Mouse (Mus musculus): Measurements from ENCODE around the gene Rsg1.

The Rsg1 gene

DNA sequence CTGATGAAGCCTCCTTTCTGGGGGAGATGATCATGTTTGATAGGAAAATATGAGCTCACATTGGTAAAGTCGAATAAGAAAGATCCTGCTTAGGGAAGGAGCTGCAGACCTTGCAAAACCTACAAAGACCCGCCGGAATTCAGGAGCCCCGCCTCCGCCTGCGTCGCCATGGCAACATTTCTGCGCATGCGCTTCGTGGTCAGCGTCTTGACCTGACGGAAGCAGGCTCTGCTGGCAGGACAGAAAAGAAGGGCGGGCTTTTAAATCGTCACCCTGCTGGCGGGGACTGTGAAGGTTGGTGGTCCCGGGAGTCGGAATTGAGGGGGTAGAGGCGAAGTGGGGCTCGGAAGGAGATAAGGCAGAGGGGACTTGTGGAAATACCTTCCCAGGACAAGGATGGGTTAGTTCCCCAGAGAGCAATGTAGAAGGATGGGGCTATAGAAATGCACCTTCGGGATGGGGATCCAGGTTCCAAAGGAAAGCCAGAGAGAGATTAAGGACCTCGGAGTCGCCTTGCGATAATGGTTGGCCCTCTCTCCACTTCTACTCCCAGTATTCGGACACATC, at the start of gene Rsg1:
Rsg1 (plus strand) TSS at position 187 of the 567 bp plus-strand sequence.
- DNase-seq, result peak; percentile 95

DNA sequence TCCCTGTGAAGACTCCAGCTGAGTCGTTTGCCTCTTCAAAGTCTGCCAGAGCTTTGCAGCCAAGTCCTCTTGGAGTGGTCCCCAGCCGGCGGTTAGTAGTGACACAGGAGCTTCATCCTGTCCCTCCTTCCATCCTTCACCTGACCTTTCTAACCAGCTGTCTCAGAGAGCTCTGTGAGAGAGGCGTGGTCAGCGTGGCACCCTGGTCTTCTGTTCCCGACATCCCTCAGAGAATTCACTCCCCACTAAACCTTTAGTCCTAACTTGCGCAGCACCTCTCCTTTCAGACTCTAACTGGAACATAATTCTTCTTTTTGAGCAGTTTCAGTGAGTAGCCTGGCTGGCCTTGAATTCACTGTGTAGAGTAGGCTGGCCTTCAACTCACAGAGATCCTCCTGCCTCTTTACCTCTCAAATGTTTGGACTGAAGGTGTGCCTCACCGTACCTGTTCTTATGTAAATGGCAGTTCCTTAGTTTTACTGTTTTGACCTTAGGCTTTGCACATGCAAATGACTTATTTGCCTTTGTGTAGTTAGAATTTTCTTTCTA, 47.9 kb upstream of the Rsg1 start:
- no peak for DNase-seq

DNA sequence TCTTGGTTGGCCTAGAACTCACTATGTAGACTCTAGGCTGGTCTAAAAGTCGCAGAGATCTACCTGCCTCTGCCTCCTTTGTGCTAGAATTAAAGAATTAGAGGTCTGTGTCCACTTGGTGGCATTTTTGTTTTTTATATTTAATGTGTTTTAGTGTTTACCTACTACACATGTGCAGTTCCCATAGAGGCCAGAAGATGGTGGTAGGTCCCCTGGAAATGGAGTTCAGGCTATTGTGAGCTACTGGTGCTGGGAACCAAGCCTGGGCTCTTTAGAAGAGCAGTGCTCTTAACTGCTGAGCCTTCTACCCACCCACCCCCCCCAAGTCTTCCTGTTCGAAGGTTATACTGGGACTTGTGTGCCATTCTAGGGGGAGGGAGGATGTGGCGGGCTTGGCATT, 46.6 kb upstream of the Rsg1 start:
- no peak for DNase-seq

DNA sequence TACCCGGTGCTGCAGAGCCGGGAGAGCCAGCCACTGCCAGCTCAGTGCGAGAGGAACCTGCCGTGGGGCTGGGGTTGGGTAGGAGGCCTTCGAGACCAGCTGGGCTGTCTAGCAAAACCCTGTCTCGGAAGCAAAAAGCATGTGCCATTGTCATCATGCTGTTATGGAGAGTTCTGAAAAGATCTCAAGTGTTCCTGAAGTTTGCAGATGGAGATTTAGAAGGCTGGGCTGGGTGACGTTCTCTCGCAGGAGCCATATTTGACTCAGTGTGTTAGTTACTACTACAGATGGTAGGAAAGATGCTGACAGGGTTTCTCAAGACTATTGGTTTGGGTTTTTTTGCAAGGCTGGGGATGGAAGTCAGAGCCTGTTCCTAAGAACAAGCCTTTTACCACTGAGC, 41.6 kb upstream of the Rsg1 start:
- DNase-seq, result no peak

DNA sequence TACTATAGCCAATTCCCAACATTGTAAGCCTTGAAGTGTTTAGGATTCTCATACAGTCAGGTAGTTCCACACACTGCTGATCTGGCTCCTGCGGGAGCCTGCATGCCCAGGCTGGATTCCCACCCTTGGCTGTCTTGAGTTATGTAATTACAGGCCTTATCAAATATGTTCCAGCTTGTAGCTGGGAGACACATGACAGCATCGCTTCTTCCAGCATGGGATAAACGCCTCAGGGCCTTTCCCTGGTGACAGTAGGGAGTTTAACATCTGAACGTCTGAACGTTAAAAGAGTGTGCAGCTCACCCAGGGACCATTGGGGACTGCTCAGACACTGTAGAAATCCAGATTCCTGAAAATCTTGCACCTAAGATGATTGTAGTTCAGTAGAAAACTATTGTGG, 38.0 kb upstream of the Rsg1 start:
- DNase-seq, result no peak

DNA sequence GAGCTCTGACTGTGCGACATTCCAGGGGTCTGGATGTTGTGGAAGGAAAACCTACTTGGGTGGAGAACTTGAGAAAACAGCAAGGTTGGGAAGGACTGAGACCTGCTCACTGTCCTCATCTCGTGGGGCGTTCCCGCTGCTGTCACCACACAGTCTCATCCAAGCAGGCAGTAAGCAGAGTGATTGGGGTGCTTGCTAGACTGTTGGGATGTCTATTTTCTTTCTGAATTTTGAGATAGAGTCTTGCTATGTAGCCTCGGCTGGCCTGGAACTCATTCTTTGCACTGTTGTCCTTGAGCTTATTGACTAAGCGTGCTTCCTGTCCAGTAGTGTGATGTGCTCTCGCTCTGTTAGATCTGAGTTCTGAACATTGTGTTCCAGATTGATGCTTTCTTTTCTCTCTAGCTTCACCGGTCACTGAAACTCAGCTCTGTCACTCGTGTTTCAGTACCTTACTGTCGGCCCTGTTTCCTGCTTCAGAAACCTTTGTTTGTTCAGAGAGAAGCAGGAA, 37.4 kb upstream of the Rsg1 start:
- no peak for DNase-seq

DNA sequence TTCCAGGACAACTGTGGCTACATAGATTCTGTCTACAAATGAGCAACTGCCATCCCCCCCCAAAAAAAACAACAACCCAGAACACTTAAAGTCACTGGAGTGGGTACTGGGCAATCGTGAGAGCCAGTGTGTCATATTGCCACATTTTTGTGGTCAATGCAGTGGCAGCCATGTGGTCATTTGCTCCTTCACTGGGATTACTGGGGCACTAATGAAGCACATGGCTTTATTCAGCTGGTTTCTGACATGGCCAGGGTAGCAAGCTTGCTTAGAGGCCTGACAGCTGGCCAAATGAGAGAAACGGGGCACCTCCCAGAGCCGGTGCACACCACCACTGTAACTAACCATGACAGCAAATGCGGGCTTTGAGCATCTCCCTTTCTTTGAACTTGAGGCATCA, 35.3 kb upstream of the Rsg1 start:
- DNase-seq, result no peak

DNA sequence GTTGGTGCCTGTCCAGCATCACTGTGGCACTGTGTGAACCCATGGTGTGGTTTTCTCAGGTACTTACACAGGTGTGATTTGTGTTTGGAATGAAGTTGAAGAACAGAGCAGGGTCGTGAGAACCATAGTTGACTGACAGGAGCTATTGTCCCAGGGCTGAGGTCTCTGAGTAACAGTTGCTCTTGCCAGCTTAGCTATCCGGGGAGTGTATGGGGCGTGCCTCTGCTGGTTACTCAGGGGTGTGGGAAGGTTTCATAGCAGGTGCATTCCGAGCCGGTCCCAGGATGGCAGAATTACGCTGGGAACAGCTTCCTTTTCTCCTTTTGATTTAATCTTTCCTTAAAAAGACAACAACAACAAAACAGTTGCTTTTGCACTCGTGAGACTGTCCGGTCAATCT, 32.9 kb upstream of the Rsg1 start:
- no peak for DNase-seq

DNA sequence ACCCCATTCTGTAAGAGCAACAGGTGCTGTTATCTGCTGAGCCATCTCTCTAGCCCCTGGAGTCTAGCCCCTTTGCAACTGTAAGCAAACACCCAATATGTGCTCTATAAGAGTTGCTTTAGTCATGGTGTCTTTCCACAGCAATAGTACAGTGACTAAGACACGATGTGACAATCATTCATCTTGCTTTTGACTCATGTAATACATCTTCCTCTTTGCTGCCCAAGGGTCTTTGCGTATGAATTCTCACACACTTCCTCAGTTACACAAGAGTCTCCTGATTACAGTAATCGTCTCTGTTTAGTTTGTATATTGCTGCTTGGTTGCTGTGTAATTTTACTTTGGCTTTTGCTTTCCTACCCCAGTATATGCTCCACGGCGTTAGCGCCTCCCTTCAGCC, 31.8 kb upstream of the Rsg1 start:
- no peak for DNase-seq

DNA sequence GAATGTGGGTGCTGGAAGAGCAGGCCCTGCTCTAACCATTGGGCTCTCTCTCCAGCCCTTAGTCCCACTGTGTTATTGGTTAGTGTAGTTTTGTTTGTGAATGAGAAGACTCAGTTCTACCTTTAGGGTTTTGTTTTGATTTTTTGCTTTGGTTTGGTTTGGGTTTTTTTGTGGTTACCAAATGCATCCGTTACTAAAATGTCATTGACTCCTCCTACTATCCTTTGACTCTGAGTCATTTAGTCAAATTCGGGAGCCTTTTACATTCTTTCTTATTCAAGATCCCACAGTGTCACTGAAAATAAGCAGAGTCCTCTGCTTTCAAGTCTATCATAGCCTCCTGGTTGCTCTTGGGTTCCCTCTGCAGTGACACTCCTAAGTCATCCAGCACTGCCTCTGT, 29.8 kb upstream of the Rsg1 start:
- DNase-seq, result no peak

DNA sequence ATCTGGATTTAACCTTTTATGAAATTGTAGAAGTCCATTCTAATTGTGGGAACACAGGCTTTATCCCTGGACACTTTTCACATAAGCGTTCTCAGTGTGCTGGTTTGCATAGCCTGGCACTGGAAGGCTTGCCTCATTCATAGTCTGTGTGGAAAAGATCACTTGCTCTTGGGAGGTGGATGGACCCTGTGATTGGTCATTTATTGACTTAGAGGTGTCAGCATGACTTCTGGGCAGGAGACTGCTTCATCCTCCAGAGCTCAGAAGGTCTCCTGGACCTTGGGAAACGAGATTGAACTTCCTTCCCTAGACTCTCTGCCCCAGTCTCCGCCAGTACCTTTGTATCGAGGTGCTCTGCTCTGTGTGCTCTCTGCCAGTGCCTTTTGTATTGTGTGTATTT, 29.3 kb upstream of the Rsg1 start:
- DNase-seq, result no peak

DNA sequence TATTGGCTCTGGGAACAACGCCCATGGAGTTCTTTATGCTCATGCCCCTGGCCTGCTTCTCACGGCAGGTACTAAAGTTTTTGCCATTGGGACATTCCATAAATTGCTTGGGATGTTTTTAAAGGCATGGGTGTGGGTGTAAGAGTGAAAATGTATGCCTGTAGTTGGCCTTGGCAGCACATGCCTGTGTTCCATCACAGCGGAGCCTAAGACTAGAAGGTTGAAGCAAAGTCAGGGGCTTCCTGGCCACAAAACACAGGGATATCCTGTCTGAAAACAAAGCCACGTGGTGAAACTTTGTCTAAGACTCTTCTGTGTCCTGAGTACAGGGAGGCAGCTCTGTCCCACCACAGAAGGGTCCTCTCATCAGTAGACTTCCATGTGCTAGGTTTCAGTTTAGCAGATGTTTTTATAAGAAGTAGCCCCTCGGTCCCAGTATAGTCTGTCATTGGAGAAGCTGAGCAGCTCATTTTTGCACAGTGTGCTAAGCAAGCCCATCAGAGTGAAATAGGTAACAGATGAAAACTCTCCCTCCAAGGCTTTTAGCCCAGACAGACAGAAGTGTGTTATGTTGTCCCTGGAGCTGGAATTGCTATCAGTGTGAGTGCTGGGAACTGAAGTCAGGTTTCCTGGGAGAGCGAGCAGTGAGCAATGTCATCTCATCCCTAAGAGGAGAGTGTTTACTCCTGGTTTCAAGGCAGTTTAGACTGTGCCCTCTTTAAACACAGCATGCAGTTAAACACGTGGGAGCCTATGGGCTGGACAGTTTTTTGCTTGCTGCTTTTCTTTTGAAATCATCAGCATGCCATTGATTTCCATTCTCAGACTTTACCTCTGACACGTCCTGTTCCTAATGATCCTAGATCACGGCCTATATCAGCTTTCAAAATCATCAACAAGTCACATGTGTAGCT, 26.6 kb upstream of the Rsg1 start:
- no peak for DNase-seq

DNA sequence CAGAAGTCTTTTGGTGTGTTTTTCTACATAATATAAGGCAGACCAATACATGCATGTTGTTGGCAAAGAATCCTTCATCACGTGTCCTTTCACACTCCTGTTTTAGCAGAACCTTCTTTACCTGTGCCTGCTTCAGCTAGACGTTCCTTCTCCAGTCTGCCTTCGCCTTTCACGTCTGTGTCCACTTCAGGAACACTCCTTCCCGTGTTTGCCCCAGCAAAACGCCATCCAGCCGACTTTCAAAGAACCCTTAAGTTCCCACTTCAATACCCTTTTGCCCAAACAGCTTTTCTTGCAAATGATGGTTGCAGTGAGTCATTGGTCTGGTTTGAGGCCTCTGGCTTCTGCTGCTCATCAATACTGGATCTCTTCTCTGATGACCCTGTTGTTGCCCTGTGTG, 22.5 kb upstream of the Rsg1 start:
- no peak for DNase-seq

DNA sequence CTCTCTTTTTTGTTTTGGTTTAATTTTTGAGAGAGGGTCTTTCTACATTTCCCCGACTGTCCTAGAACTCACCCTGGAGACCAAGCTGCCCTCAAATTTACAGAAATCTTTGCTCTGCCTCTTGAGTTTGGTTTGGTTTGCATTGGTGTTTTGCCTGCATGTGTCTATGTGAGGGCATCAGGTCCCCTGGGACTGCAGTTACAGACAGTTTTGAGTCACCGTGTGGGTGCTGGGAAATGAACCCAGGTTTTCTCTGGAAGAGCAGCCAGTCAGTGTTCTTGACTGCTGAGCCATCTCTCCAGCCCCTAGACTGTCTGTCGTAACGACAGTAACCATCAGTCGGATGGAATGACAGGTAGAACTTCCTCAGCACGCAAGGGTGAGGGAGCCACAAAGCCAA, 19.2 kb upstream of the Rsg1 start:
- DNase-seq, result no peak

DNA sequence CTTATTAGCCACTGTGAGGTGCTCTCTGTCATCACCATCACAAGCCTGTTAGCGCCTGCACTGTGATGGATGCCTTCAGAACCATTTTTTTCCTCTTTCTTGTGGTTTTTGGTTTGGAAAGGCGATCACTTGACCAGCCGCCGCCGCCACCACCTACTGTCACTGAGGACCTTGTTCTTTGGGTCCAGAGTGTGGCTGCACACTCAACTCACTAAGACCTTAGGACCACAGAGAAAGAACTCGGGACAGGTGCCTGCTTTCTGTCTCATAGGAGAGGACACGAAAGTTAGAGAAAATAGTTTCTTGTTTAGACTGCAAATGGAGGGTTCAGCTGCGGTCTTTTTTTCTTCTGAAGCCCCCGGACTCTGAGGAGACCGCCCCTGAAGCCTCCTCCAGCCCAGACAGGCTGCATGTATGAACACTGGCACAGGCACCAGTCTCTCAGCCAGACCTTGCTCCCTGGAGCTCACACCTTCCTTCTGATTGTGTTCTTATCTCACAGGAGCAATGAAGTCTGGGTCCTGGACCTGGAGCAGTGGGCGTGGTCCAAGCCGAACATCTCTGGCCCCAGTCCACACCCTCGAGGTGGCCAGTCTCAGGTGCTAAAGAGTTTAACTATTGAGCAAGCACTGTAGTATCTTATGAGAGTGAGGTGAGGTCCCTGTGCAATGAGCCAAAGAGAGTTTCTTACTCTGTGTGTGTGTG, 16.6 kb upstream of the Rsg1 start:
- DNase-seq, result no peak

DNA sequence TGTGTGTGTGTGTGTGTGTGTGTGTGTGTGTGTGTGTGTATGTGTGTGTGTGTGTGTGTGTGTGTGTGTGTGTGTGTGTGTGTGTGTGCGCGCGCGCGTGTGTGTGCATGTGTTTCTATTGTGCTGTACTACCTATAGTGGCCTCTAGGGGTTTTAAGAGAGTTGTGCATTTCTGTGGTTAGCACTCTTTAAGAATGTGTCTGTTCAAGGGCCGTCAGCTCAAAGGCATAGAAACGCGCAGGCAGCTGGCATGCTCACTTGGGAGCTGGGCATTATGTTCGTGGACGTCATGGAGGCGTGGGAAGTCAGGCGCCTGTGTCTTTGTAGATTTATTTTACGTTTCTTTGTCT, 16.1 kb upstream of the Rsg1 start:
- no peak for DNase-seq

DNA sequence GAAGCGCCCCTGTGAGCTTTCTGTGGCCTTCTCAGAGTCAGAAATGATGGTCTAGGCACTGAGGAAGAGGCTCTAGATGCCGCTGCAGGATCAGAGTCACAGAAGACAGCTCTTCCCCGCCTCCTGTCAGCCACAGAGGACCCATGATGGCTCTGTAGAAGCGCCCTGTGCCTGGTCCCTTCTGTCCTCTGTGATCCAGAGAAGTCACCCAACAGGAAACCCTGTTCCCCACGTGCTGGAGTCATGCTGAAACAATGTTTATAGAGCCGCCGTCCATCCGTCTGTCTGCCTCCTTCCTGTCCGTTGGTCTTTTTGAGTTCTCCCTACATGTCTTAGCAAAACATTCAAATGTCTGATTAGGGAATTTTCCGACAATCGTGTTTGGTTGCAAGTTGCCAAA, 12.8 kb upstream of the Rsg1 start:
- DNase-seq, result no peak

DNA sequence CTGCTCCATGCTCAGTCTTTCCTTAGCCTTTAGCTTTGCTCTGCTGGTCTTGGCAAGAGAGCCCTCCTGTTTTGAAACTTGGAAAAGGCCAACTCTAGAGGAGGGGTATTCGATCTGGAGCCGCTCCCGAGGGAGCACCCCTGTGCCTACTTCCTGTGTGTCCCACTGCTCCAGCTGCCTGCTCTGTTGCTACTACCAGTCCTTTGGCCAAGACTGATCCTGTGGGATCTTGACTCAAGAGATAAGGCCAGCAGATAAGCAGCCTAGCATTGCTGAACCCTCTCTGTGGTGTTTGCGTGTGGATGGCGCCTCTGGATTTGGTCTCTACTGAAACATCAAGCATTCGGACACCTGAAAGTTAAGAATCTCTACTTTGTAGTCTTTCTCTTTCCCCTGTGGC, 11.6 kb upstream of the Rsg1 start:
- DNase-seq, result no peak

DNA sequence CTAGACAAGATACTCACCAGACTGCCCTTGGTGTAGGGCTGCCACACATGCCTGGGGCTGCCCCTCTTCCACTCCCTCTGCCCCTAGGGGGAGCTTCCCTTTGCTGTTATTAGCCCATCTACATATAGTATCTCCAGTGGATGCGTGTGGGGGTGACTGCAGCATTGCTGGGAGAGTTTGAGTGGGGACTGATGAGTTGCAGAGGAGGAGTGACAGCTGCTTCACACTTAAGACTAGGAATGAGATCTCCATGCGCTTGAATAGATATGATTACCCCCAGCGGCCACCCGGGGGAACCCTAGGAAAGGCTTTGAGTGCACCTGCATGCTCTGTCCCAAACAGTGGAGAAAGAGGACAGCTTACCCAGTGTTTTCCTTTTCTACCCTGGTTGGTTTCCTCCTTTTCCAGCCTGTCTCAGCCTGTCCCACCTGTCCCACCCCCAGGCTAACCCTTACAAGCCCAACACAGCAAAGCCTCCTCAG, 9.1 kb upstream of the Rsg1 start:
- no peak for DNase-seq

DNA sequence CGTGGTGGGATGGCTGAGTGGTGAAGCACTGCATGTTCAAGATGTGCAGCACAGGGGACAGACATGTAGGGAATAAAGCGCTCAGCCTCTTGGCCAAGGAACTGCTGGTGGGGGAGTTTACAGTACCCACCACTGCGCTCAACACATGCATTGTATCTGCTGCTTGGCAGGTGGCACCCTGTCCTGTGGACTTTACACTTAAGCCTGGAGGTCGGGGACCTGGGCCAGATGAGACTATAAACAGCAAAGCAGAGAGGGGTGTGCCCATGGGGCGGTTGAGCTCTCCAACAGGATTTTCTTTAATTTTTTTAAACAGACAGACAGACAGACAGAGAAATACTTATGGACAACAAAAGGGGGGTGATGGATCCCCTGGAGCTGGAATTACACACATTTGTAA, 6.7 kb upstream of the Rsg1 start:
- no peak for DNase-seq

DNA sequence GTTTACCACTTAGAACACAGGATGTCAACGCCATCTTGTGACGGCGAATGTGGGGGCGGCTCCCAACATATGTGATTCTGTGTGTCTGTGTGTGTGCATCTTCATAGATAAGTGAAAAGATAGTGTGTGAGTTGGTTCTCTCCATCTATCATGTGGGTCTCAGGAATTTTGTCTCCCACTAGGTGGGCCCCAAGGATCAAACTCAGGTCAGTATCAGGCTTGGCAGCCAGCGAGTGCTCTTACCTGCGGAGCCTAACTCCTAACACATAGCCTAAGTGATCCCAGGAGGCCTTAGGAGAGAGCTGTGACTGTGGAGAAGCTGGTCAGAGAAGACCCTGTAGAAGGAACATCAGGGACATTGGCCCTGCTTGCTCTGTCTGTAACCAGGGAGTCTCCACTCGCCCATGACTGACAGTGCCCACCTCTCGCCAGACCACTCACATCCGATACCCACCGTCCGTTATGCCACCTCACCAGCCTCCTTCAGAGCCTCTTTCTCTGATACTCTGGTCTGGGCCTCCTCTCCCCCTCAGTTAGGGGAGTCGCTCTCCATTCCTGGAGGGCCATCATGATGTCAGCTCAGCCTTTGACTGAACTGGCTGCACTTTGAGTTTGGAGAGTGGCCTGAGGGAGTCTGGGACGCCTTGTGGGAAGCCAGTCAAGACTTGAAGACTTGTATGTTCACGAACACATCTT, 3.1 kb upstream of the Rsg1 start:
- DNase-seq, result no peak

DNA sequence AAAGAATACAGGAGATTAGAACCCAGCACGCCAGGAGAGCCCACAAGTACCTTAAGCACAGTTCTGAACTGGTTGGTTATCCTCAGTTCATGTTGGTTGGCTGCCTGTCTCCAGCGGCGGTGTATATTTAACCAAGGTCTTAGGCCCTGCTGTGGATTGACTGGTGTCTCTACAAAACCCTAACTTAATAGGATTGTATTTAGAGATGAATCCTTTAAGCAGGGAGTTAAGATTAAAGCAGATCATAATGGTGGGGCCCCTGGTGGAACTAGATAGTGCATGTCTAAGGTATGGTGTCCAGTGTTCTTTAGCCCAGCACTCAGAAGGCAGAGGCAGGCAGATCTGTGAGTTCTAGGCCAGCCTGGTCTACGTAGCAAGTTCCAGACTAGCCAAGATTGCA, 2.1 kb upstream of the Rsg1 start:
- no peak for DNase-seq

DNA sequence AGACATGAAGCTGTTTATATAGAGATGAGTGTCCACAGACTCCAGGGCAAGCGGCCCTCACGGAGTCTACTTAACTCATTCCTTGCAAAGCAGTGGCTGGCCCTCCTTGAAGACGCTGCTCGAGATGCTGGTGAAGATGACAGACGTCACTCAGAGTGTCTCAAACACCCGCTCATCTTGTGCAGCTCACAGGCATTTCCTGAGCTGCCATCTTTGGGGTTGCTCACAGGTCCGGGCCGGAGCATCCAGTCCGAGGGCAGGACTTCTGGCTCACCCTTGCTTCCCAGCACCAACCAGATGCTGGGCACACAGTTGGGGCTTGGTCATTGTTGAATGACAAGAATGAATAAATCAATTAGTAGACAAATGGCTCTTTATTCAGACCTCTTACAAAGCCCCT, 864 bp upstream of the Rsg1 start:
- DNase-seq, result no peak
